Mouse (Mus musculus) limb, embryonic 13.5 days (tissue): ENCODE results near the gene E330034G19Rik. TPM values are rescaled to one million over a fixed set of nuclear protein-coding genes. Genes with fewer than 3 reads are reported as not detected.

Experiments
- ATAC-seq: fragments of 200-750 bp; cut with Nextera tagmentation; 2 replicates; pipeline ENCODE4 v1.8.0; 2017; ENCODE audit warnings: low read depth, moderate number of reproducible peaks, moderate TSS enrichment; ENCODE audit not compliant: low FRiP score
- H3K27ac ChIP-seq: fragments of 300-500 bp; sonication (generic); 2 replicates; pipeline ENCODE4 v1.5.1; 2015; ENCODE audit warnings: inconsistent platforms, mild to moderate bottlenecking, moderate library complexity
- H3K27me3 ChIP-seq: fragments of 300-500 bp; sonication (generic); 2 replicates; pipeline ENCODE4 v1.6.1; 2015; ENCODE audit warnings: mild to moderate bottlenecking, inconsistent platforms
- H3K36me3 ChIP-seq: fragments of 300-500 bp; sonication (generic); 2 replicates; pipeline ENCODE4 v1.6.1; 2015; ENCODE audit warnings: inconsistent platforms, mild to moderate bottlenecking, moderate library complexity
- H3K4me1 ChIP-seq: fragments of 300-500 bp; sonication (generic); 2 replicates; pipeline ENCODE4 v1.6.1; 2015; ENCODE audit warnings: inconsistent platforms
- H3K4me2 ChIP-seq: fragments of 300-500 bp; sonication (generic); replicated peaks from 2 replicates; pipeline ENCODE4 v1.6.1; 2015; ENCODE audit warnings: inconsistent platforms, mild to moderate bottlenecking, moderate library complexity
- H3K4me3 ChIP-seq: fragments of 300-500 bp; sonication (generic); 2 replicates; pipeline ENCODE4 v1.5.1; 2015; ENCODE audit warnings: moderate library complexity, mild to moderate bottlenecking, inconsistent platforms
- H3K9ac ChIP-seq: fragments of 300-500 bp; sonication (generic); 2 replicates; pipeline ENCODE4 v1.6.1; 2015; ENCODE audit warnings: mild to moderate bottlenecking, inconsistent platforms
- H3K9me3 ChIP-seq: fragments of 300-500 bp; sonication (generic); 2 replicates; pipeline ENCODE4 v1.6.1; 2016; ENCODE audit warnings: inconsistent platforms
- WGBS: fragments of 180-500 bp; shearing (Covaris S2); methylation state at CpG from one replicate; pipeline ENCODE4 v1.1.7; 2015; 5-methylcytosine and 5-hydroxymethylcytosine counted together
- polyA plus RNA-seq: library from polyadenylated mRNA; unstranded; fragments of >200 nt; fragmentation: Nextera tagmentation; extraction: Ambion mirVana; gene quantifications from 2 replicates; pipeline ENCODE4 v1.2.1, GENCODE M21; 2015

Gene E330034G19Rik
- 0.10 TPM in 1 of 2 replicates, not detected in the other for polyA plus RNA-seq

- Histone ChIP-seq H3K9me3 (no peaks in the 10 kb centered on the region), H3K4me3 (no peak within 1 kb of the TSS), H3K36me3 (no peaks in the 10 kb centered on the region), H3K27ac (no peak within 1 kb of the TSS), H3K9ac (no peak within 1 kb of the TSS), H3K27me3 (no peaks in the 10 kb centered on the region), H3K4me1 (no peaks in the 10 kb centered on the region), H3K4me2 (no peak within 1 kb of the TSS)
- no peak for ATAC-seq
- 55% methylated on average over 3 of the region's 3 CpGs for WGBS
These were observed at the start of gene E330034G19Rik for GRCm38 (mm10) chr14:24292914-24293313. TSS of gene E330034G19Rik (plus strand) at chr14:24293214.

- under 1% methylated on average over 40 of the region's 40 CpGs for WGBS
- H3K4me2 ChIP-seq = peak overlapping the region; percentile 94
- no peak; the same call in 1 of the 2 replicates for ATAC-seq
- peaks cover 20% of the 10 kb centered on the region for H3K36me3 ChIP-seq
- peak overlapping the region; percentile 95 for H3K9ac ChIP-seq
- peak overlapping the region; percentile 98 for H3K27ac ChIP-seq
- no peaks in the 10 kb centered on the region for H3K27me3 ChIP-seq
- H3K4me1 ChIP-seq = peaks cover 62% of the 10 kb centered on the region
- peak overlapping the region; percentile 92 for H3K4me3 ChIP-seq
- H3K9me3 ChIP-seq = no peaks in the 10 kb centered on the region
These were observed 48.5 kb upstream of the E330034G19Rik start for GRCm38 (mm10) chr14:24244330-24245176.

GRCm38 (mm10) chr14:24245177-24246081 is 47.6 kb upstream of the E330034G19Rik start, which contains the start of gene Dlg5:
TSS of gene Dlg5 (minus strand) at chr14:24245920.
- Histone ChIP-seq H3K27ac (peak within 1 kb of the TSS; percentile 98), H3K9me3 (no peaks in the 10 kb centered on the region), H3K4me3 (peak within 1 kb of the TSS; percentile 92), H3K9ac (peak within 1 kb of the TSS; percentile 95), H3K4me2 (peak within 1 kb of the TSS; percentile 94), H3K27me3 (no peaks in the 10 kb centered on the region), H3K4me1 (peaks cover 66% of the 10 kb centered on the region), H3K36me3 (peaks cover 17% of the 10 kb centered on the region)
- peak; percentile 74 for ATAC-seq
- under 1% methylated on average over 78 of the region's 98 CpGs for WGBS

GRCm38 (mm10) chr14:24249926-24250325 is 43.1 kb upstream of the E330034G19Rik start:
- Histone ChIP-seq H3K4me1 (peaks cover 63% of the 10 kb centered on the region), H3K27me3 (no peaks in the 10 kb centered on the region), H3K27ac (peak overlapping the region; percentile 10; the same call in 1 of the 2 replicates), H3K9me3 (no peaks in the 10 kb centered on the region), H3K9ac (no peak overlapping the region), H3K4me2 (no peak overlapping the region), H3K36me3 (no peaks in the 10 kb centered on the region), H3K4me3 (no peak overlapping the region)
- ATAC-seq = no peak
- 65% methylated on average over 2 of the region's 2 CpGs for WGBS

GRCm38 (mm10) chr14:24251326-24251725 is 41.7 kb upstream of the E330034G19Rik start:
- ATAC-seq = no peak
- Histone ChIP-seq H3K9ac (no peak overlapping the region), H3K27me3 (no peaks in the 10 kb centered on the region), H3K36me3 (no peaks in the 10 kb centered on the region), H3K4me1 (peaks cover 74% of the 10 kb centered on the region), H3K4me3 (no peak overlapping the region), H3K9me3 (no peaks in the 10 kb centered on the region), H3K27ac (no peak overlapping the region), H3K4me2 (no peak overlapping the region)
- WGBS = 84% methylated on average over 1 of the region's 1 CpGs

- Histone ChIP-seq H3K4me3 (peak overlapping the region; percentile 14; the same call in 1 of the 2 replicates), H3K9ac (peak overlapping the region; percentile 53), H3K4me1 (peaks cover 57% of the 10 kb centered on the region)
These were observed 39.3 kb upstream of the E330034G19Rik start for GRCm38 (mm10) chr14:24253611-24254202.

GRCm38 (mm10) chr14:24255956-24256355 is 37.1 kb upstream of the E330034G19Rik start:
- peak overlapping the region; percentile 31 for H3K4me3 ChIP-seq
- peak; percentile 46; the same call in 1 of the 2 replicates for ATAC-seq
- H3K9me3 ChIP-seq = no peaks in the 10 kb centered on the region
- no peaks in the 10 kb centered on the region for H3K36me3 ChIP-seq
- H3K4me1 ChIP-seq = peaks cover 51% of the 10 kb centered on the region
- peak overlapping the region; percentile 98 for H3K27ac ChIP-seq
- 17% methylated on average over 2 of the region's 2 CpGs for WGBS
- 0 out of 2 replicates have a peak overlapping the region, but pooled peaks have one; percentile 13 for H3K9ac ChIP-seq
- H3K27me3 ChIP-seq = no peaks in the 10 kb centered on the region
- peak overlapping the region; percentile 57 for H3K4me2 ChIP-seq

More at GRCm38 (mm10) chr14:24253611-24254202, 39.3 kb upstream of the E330034G19Rik start:
- WGBS = 1% methylated on average over 8 of the region's 8 CpGs
- peak; percentile 93 for ATAC-seq
- Histone ChIP-seq H3K36me3 (no peaks in the 10 kb centered on the region), H3K9me3 (no peaks in the 10 kb centered on the region), H3K4me2 (peak overlapping the region; percentile 57), H3K27ac (peak overlapping the region; percentile 98), H3K27me3 (no peaks in the 10 kb centered on the region)

- H3K27me3 ChIP-seq = no peaks in the 10 kb centered on the region
- no peaks in the 10 kb centered on the region for H3K36me3 ChIP-seq
- peaks cover 61% of the 10 kb centered on the region for H3K4me1 ChIP-seq
- ATAC-seq = no peak
- H3K9me3 ChIP-seq = no peaks in the 10 kb centered on the region
- no peak overlapping the region for H3K4me3 ChIP-seq
- 70% methylated on average over 4 of the region's 4 CpGs for WGBS
- no peak overlapping the region for H3K27ac ChIP-seq
- H3K4me2 ChIP-seq = no peak overlapping the region
- no peak overlapping the region for H3K9ac ChIP-seq
These were observed 32.6 kb upstream of the E330034G19Rik start for GRCm38 (mm10) chr14:24260391-24260790.

- H3K9me3 ChIP-seq = no peaks in the 10 kb centered on the region
- H3K36me3 ChIP-seq = no peaks in the 10 kb centered on the region
- peak overlapping the region; percentile 94 for H3K27ac ChIP-seq
- no peak for ATAC-seq
- H3K4me2 ChIP-seq = peak overlapping the region; percentile 48
- WGBS = 51% methylated on average over 6 of the region's 6 CpGs
- H3K27me3 ChIP-seq = no peaks in the 10 kb centered on the region
- peaks cover 50% of the 10 kb centered on the region for H3K4me1 ChIP-seq
- no peak overlapping the region for H3K4me3 ChIP-seq
- peak overlapping the region; percentile 31; the same call in 1 of the 2 replicates for H3K9ac ChIP-seq
These were observed 30.6 kb upstream of the E330034G19Rik start for GRCm38 (mm10) chr14:24262382-24262781.

- Histone ChIP-seq H3K27ac (peak overlapping the region; percentile 94), H3K4me2 (peak overlapping the region; percentile 48), H3K9me3 (no peaks in the 10 kb centered on the region), H3K4me3 (0 out of 2 replicates have a peak overlapping the region, but pooled peaks have one; percentile 5), H3K9ac (peak overlapping the region; percentile 1; the same call in 1 of the 2 replicates), H3K36me3 (no peaks in the 10 kb centered on the region), H3K4me1 (peaks cover 47% of the 10 kb centered on the region), H3K27me3 (no peaks in the 10 kb centered on the region)
- peak; percentile 97 for ATAC-seq
- 17% methylated on average over 2 of the region's 2 CpGs for WGBS
These were observed 30.1 kb upstream of the E330034G19Rik start for GRCm38 (mm10) chr14:24262915-24263314.

- Histone ChIP-seq H3K9me3 (no peaks in the 10 kb centered on the region), H3K36me3 (no peaks in the 10 kb centered on the region), H3K4me3 (no peak overlapping the region), H3K27me3 (no peaks in the 10 kb centered on the region), H3K4me1 (peaks cover 28% of the 10 kb centered on the region), H3K9ac (no peak overlapping the region), H3K4me2 (no peak overlapping the region), H3K27ac (no peak overlapping the region)
- WGBS = 67% methylated on average over 1 of the region's 1 CpGs
- ATAC-seq = no peak
These were observed 23.4 kb upstream of the E330034G19Rik start for GRCm38 (mm10) chr14:24269571-24269970.
